Mouse (Mus musculus) right cerebral cortex, adult 18-20 months (tissue): ENCODE results near the gene Srsf2.

Source experiments
- DNase-seq: peaks from one replicate; pipeline ENCODE4 v3.0.0; 2022; ENCODE audit warnings: mixed read lengths

The Srsf2 gene

GRCm38 (mm10) chr11:116826550-116827504, 26.1 kb downstream of the Srsf2 start:
- no peak for DNase-seq

- no peak for DNase-seq
Measured at GRCm38 (mm10) chr11:116825230-116825629, 27.7 kb downstream of the Srsf2 start.

DNA sequence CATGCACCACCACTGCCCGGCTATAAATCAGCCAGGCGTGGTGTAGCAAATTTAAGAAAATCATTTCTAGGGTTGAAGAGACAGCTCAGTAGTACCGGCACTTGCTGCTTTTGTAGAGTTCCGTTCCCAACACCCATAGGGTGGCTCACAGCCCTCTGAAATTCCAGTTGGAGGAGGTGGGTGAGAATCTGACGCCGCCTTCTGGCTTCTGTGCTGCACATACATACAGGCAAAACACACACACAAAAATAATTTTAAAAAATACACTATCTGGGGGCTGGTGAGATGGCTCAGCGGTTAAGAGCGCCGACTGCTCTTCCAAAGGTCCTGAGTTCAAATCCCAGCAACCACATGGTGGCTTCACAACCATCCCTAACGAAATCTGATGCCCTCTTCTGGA, 29.0 kb downstream of the Srsf2 start:
- peak; percentile 61 for DNase-seq

DNA sequence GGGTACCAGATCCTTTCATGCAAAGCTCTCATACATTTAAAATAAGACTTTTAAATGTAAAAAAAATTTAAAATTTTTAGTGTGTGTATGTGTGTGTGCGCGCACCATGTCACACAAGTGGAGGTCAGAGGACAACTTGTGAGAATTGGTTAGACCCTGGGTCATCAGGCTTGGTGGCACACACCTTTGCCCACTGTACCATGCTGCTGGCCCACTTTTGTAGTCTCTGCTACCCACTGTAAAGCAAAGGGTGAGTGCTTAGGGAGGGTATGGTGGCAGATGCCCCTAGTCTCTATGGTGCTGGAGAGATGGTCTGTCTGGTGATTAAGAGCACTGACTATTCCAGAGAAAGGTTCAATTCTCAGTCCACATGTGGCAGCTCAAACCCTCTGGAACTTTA, 29.6 kb downstream of the Srsf2 start:
- DNase-seq, result no peak

DNA sequence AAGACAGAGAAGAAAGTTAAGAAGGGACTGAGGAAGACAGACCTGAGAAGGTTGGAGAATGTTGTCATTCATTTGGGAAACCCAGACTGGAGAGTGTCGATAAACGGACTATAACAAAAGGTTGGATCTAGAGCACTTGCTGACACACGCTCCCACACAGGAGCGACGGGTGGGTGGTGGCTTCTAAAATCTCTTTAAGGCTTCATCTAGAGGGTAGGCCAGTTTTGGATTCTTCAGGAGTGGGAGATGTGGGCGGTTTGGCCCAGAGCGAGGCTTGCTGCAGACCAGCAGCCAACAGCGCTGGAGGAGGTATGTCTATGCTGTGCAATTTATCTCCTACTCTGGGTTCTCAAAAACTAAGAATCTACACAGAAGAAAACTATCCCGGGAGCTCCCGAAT, 30.3 kb downstream of the Srsf2 start:
- peak; percentile 61 for DNase-seq

DNA sequence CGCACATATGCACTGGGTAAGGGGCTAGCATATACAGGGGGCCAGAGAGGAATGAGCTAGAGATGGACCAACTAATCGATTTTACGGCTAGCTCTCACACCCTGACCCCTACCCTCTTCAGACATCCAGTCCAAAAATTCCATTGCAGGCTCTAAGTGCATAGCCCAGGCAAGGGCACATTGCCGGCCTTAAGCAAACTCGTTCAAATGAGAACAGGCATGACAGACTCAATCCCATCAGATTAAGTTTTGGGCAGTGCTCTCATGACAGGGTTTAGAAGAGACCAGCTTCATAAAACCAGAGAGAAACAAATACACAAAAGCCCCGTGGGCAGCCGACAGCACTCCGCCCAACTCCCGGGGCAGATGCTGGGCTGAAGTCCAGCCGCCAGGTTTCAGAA, 30.7 kb downstream of the Srsf2 start:
- no peak for DNase-seq

- no peak for DNase-seq
Measured at GRCm38 (mm10) chr11:116821057-116821940, 31.6 kb downstream of the Srsf2 start.

GRCm38 (mm10) chr11:116819932-116820593, 32.8 kb downstream of the Srsf2 start:
- no peak for DNase-seq

DNA sequence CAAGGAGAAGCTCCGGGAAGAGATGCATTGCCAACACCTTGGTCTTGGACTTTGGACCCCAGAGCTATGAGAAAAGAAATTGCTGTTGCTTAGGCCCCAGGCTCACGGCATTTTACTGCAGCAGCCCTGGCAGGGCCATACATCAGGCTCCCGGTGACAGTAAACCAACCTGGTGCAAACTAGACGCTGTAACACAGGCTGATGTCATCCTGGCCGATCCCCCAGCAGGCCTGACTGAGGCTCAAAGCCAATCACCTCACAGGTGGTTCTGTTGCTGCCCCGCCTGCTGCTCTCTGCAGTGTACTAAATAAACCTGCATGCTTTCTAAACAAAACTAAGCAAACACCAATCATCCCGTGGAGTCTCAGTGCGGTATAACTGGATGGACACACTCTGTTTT, 34.2 kb downstream of the Srsf2 start:
- no peak for DNase-seq

DNA sequence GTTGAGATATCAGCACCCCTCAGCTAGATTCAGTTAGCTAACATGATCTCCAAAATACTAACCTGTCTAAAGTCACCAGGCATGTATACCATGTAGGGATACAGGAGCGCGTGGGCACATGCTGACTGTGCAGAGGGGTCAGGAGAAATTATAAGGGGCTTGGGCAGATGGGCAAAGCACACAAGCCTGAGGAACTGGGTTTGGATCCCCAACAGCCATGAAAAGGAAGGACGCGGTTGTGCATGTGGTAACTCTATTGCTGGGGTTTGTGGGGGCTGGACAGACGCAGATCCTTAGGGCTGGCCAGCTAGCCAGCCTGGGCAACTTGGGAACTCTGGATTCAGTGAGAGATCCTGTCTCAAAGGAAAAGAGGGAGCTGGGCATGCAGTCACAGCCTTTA, 35.3 kb downstream of the Srsf2 start:
- DNase-seq, result no peak

- no peak for DNase-seq
Measured at GRCm38 (mm10) chr11:116816769-116817168, 36.1 kb downstream of the Srsf2 start.

GRCm38 (mm10) chr11:116814884-116815415, 37.9 kb downstream of the Srsf2 start:
- DNase-seq, result no peak

DNA sequence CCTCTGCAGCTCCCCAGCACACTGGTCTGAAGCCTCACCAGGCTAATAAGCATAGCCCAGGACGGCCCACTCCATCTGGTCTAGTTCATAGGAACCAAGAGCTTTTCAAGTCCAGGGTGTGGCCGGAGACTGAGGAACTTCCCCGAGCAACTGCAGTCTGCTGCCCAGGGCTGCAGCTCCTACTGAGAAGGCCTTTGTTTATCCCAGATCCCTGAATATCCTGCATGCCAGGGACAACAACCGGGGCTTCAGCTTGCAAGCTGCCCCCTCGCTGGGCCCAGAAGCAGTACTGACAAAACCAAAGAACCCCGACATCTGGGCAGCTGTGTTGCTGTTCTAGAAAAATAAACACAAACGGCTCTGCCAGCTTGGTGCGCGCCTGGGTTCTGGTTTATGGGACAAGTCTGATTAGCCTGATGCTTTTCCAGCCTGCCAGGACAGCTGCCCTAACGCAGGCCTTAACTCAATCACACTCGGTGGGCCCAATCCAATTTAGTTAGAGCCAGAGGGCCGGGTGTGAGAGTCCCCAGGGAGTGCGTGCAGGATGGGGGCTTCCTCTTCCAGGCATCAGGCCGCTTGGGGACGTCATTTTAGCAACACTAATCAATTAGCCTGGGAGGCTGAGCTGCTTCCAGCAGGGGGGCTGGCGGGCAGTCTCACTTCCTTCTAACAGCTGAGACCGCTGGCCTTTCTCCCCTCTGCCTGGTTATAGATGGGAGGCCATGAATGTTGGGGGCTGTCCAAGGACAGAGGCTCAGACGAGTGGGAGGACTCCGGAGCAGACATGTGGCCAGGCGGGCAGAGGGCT, 38.6 kb downstream of the Srsf2 start:
- DNase-seq, result no peak

- no peak for DNase-seq
Measured at GRCm38 (mm10) chr11:116813610-116814009, 39.3 kb downstream of the Srsf2 start.

GRCm38 (mm10) chr11:116812793-116813529, 39.9 kb downstream of the Srsf2 start:
- DNase-seq, result no peak

- peak; percentile 89 for DNase-seq
Measured at GRCm38 (mm10) chr11:116810983-116811901, 41.7 kb downstream of the Srsf2 start.

DNA sequence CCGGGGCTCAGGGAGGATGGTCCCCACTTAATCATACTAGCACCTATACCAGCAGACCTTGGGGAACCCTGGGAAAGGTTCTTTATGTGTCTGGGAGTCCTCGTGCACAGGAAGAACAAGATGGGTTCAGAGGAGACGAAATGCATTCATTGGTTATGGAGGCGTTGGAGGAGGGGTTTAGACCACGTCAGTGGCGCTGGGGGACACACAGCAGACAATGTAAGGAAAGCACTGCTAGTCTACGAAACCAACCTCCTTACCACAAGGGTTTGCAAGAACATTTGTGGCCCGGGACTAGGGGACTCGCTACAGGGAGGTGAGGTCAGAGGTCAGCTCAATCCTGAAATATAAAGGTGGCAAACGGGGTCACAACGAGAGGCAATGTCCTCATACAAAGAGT, 42.4 kb downstream of the Srsf2 start:
- no peak for DNase-seq

- no peak for DNase-seq
Measured at GRCm38 (mm10) chr11:116809520-116809919, 43.4 kb downstream of the Srsf2 start.

DNA sequence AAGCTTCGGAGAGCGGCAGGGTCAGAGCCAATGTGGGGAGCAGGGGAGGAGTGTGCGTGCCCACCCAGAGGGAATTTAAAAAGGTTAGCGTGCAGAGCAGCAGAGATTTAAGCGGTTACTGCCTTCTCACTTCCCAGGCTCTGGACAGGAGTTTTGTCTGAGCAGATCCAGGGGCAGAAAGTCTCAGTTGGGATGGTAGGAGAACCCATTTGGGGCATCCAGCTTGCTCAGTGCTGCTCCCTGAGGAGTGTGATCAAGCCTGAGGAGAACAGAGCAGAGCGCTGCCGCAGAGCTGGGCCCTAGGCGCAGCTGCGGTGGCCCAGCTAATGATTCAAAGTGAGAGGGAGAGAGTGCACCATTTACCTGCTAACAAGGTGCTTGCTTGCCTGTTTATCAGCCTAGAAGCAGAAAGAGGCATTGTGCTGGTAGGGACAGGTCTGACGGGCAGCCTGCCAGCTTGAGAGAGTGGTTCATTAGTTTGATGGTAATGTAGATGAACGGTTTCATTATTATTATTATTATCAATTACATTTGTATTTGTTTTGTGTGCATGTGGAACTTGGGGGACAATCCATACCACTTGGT, 44.0 kb downstream of the Srsf2 start:
- no peak for DNase-seq
